Mouse (Mus musculus) liver, embryonic 16.5 days (tissue): ENCODE data around the gene Gm47995. TPM values are rescaled to one million over a fixed set of nuclear protein-coding genes. Genes with fewer than 3 reads are reported as not detected.

Experiments
- ATAC-seq: fragments of 200-750 bp; cut with Nextera tagmentation; 2 replicates; pipeline ENCODE4 v1.8.0; 2017; ENCODE audit warnings: low read depth, mild to moderate bottlenecking, moderate number of reproducible peaks, moderate library complexity
- H3K27ac ChIP-seq: fragments of 300-500 bp; sonication (generic); 2 replicates; pipeline ENCODE4 v1.5.1; 2014; ENCODE audit warnings: mild to moderate bottlenecking, low read length
- H3K27me3 ChIP-seq: fragments of 300-500 bp; sonication (generic); 2 replicates; pipeline ENCODE4 v1.6.1; 2014; ENCODE audit warnings: low read depth, low read length, mixed read lengths; ENCODE audit not compliant: control insufficient read depth, insufficient read depth
- H3K36me3 ChIP-seq: fragments of 300-500 bp; sonication (generic); 2 replicates; pipeline ENCODE4 v1.6.1; 2014; ENCODE audit warnings: mild to moderate bottlenecking; ENCODE audit not compliant: control insufficient read depth, insufficient read depth
- H3K4me1 ChIP-seq: fragments of 300-500 bp; sonication (generic); 2 replicates; pipeline ENCODE4 v1.6.1; 2014; ENCODE audit warnings: low read depth, low read length, mixed read lengths; ENCODE audit not compliant: control insufficient read depth
- H3K4me2 ChIP-seq: fragments of 300-500 bp; sonication (generic); 2 replicates; pipeline ENCODE4 v1.6.1; 2014; ENCODE audit warnings: low read depth, low read length, mixed read lengths
- H3K4me3 ChIP-seq: fragments of 300-500 bp; sonication (generic); 2 replicates; pipeline ENCODE4 v1.5.1; 2014; ENCODE audit warnings: low read depth, mild to moderate bottlenecking, low read length
- H3K9ac ChIP-seq: fragments of 300-500 bp; sonication (generic); 2 replicates; pipeline ENCODE4 v1.6.1; 2014; ENCODE audit warnings: low read depth, low read length
- H3K9me3 ChIP-seq: fragments of 300-500 bp; sonication (generic); replicated peaks from 2 replicates; pipeline ENCODE4 v1.6.1; 2016; ENCODE audit warnings: low read length; ENCODE audit not compliant: control insufficient read depth
- WGBS: fragments of 180-500 bp; shearing (Covaris S2); extraction: QIAGEN DNeasy Blood & Tissue Kit; methylation state at CpG from one replicate; pipeline ENCODE4 v1.1.7; 2014; ENCODE audit not compliant: insufficient replicate concordance; 5-methylcytosine and 5-hydroxymethylcytosine counted together
- polyA plus RNA-seq: library from polyadenylated mRNA; unstranded; fragments of >200 nt; fragmentation: Nextera tagmentation; extraction: Ambion mirVana; gene quantifications from 2 replicates; pipeline ENCODE4 v1.2.1, GENCODE M21; 2015

Gm47995 gene
- polyA plus RNA-seq, 1 experiment from 2014 or later: 0.64 TPM

GRCm38 (mm10) chr1:151216417-151216816 is 18.2 kb downstream of the Gm47995 start:
- H3K4me1 ChIP-seq: peaks cover 5% of the 10 kb centered on the region; the same call in 1 of the 2 replicates
- H3K27me3 ChIP-seq: no peaks in the 10 kb centered on the region
- H3K4me3 ChIP-seq: no peak overlapping the region
- H3K9me3 ChIP-seq: no peaks in the 10 kb centered on the region
- H3K9ac ChIP-seq: no peak overlapping the region
- no peak overlapping the region for H3K4me2 ChIP-seq
- 22% methylated on average over 3 of the region's 3 CpGs for WGBS
- ATAC-seq: peak; percentile 72
- peak overlapping the region; percentile 63 for H3K27ac ChIP-seq
- no peaks in the 10 kb centered on the region for H3K36me3 ChIP-seq

GRCm38 (mm10) chr1:151219045-151219444 is 20.8 kb downstream of the Gm47995 start:
- Histone ChIP-seq H3K36me3 (no peaks in the 10 kb centered on the region), H3K9ac (no peak overlapping the region)
- WGBS: 79% methylated on average over 5 of the region's 5 CpGs

GRCm38 (mm10) chr1:151220098-151220497 is 21.9 kb downstream of the Gm47995 start:
- 62% methylated on average over 7 of the region's 7 CpGs for WGBS
- H3K4me3 ChIP-seq: no peak overlapping the region
- H3K4me2 ChIP-seq: no peak overlapping the region
- no peaks in the 10 kb centered on the region for H3K9me3 ChIP-seq
- no peaks in the 10 kb centered on the region for H3K27me3 ChIP-seq
- no peaks in the 10 kb centered on the region for H3K36me3 ChIP-seq
- no peak overlapping the region for H3K9ac ChIP-seq
- no peak for ATAC-seq
- no peak overlapping the region for H3K27ac ChIP-seq
- H3K4me1 ChIP-seq: peaks cover 5% of the 10 kb centered on the region; the same call in 1 of the 2 replicates

More at GRCm38 (mm10) chr1:151219045-151219444, 20.8 kb downstream of the Gm47995 start:
- H3K4me2 ChIP-seq: no peak overlapping the region
- H3K4me3 ChIP-seq: no peak overlapping the region
- H3K4me1 ChIP-seq: peaks cover 5% of the 10 kb centered on the region; the same call in 1 of the 2 replicates
- H3K9me3 ChIP-seq: no peaks in the 10 kb centered on the region
- H3K27me3 ChIP-seq: no peaks in the 10 kb centered on the region
- no peak overlapping the region for H3K27ac ChIP-seq
- no peak for ATAC-seq

GRCm38 (mm10) chr1:151222561-151223267 is 24.5 kb downstream of the Gm47995 start:
- no peak overlapping the region for H3K4me3 ChIP-seq
- no peaks in the 10 kb centered on the region for H3K4me1 ChIP-seq
- no peaks in the 10 kb centered on the region for H3K9me3 ChIP-seq
- no peak overlapping the region for H3K27ac ChIP-seq
- no peak for ATAC-seq
- H3K36me3 ChIP-seq: no peaks in the 10 kb centered on the region
- no peak overlapping the region for H3K4me2 ChIP-seq
- no peaks in the 10 kb centered on the region for H3K27me3 ChIP-seq
- H3K9ac ChIP-seq: no peak overlapping the region
- WGBS: 64% methylated on average over 10 of the region's 10 CpGs

- Histone ChIP-seq H3K4me1 (no peaks in the 10 kb centered on the region), H3K4me2 (no peak overlapping the region), H3K36me3 (no peaks in the 10 kb centered on the region), H3K4me3 (no peak overlapping the region), H3K27me3 (no peaks in the 10 kb centered on the region), H3K9me3 (no peaks in the 10 kb centered on the region), H3K9ac (no peak overlapping the region), H3K27ac (no peak overlapping the region)
- no peak for ATAC-seq
- WGBS: 59% methylated on average over 1 of the region's 1 CpGs
Observed at GRCm38 (mm10) chr1:151223377-151223776, 25.1 kb downstream of the Gm47995 start.

- no peaks in the 10 kb centered on the region for H3K36me3 ChIP-seq
- H3K4me2 ChIP-seq: no peak overlapping the region
- no peak overlapping the region for H3K4me3 ChIP-seq
- WGBS: 67% methylated on average over 1 of the region's 1 CpGs
- no peaks in the 10 kb centered on the region for H3K27me3 ChIP-seq
- H3K9ac ChIP-seq: no peak overlapping the region
- no peak overlapping the region for H3K27ac ChIP-seq
- no peaks in the 10 kb centered on the region for H3K9me3 ChIP-seq
- ATAC-seq: no peak
- H3K4me1 ChIP-seq: no peaks in the 10 kb centered on the region
Observed at GRCm38 (mm10) chr1:151224536-151224935, 26.3 kb downstream of the Gm47995 start.

- no peak for ATAC-seq
- H3K4me3 ChIP-seq: no peak overlapping the region
- H3K36me3 ChIP-seq: no peaks in the 10 kb centered on the region
- no peak overlapping the region for H3K4me2 ChIP-seq
- no peak overlapping the region for H3K9ac ChIP-seq
- H3K9me3 ChIP-seq: no peaks in the 10 kb centered on the region
- no peaks in the 10 kb centered on the region for H3K4me1 ChIP-seq
- 64% methylated on average over 8 of the region's 8 CpGs for WGBS
- no peaks in the 10 kb centered on the region for H3K27me3 ChIP-seq
- H3K27ac ChIP-seq: no peak overlapping the region
Observed at GRCm38 (mm10) chr1:151227506-151227905, 29.3 kb downstream of the Gm47995 start.

GRCm38 (mm10) chr1:151228320-151228989 is 30.2 kb downstream of the Gm47995 start:
- H3K27me3 ChIP-seq: no peaks in the 10 kb centered on the region
- WGBS: 55% methylated on average over 1 of the region's 1 CpGs
- no peak overlapping the region for H3K9ac ChIP-seq
- no peak overlapping the region for H3K4me3 ChIP-seq
- no peak for ATAC-seq
- H3K27ac ChIP-seq: no peak overlapping the region
- no peaks in the 10 kb centered on the region for H3K36me3 ChIP-seq
- no peak overlapping the region for H3K4me2 ChIP-seq
- no peaks in the 10 kb centered on the region for H3K4me1 ChIP-seq
- H3K9me3 ChIP-seq: no peaks in the 10 kb centered on the region

- no peak for ATAC-seq
- no peaks in the 10 kb centered on the region for H3K36me3 ChIP-seq
- WGBS: 63% methylated on average over 3 of the region's 3 CpGs
- H3K4me2 ChIP-seq: no peak overlapping the region
- no peaks in the 10 kb centered on the region for H3K27me3 ChIP-seq
- no peak overlapping the region for H3K27ac ChIP-seq
- no peaks in the 10 kb centered on the region for H3K9me3 ChIP-seq
- no peak overlapping the region for H3K9ac ChIP-seq
- H3K4me1 ChIP-seq: no peaks in the 10 kb centered on the region
- H3K4me3 ChIP-seq: no peak overlapping the region
Observed at GRCm38 (mm10) chr1:151232346-151232745, 34.1 kb downstream of the Gm47995 start.
